Mouse (Mus musculus): Measurements from ENCODE around the gene Spcs2. TPM values are rescaled to one million over a fixed set of nuclear protein-coding genes. Genes with fewer than 3 reads are reported as not detected.

Gene Spcs2
- total RNA-seq (2021): 10 to 100 TPM; 94.6 to 99.4 TPM
- long read RNA-seq, experiment 1, transcript Spcs2-201 (5 exons, 2,909 nt): major isoform, 109 of 116 reads
- long read RNA-seq, experiment 1, partial matches to known transcripts: 3 of 116 reads
- long read RNA-seq, experiment 1, other reads (novel, unspliced or antisense): 2 of 116 reads
- long read RNA-seq, experiment 2, transcript Spcs2-201 (5 exons, 2,909 nt): major isoform, 167 of 177 reads
- long read RNA-seq, experiment 2, partial matches to known transcripts: 4 of 177 reads
- long read RNA-seq, experiment 2, other reads (novel, unspliced or antisense): 5 of 177 reads

- no peak for TF ChIP-seq CTCF (conservative IDR thresholded peaks at IDR 0.05)
- Histone ChIP-seq H3K4me3 (no peak within 1 kb of the TSS), H3K27ac (peak within 1 kb of the TSS; percentile 81)
- no peak for DNase-seq (ENCODE audit: low spot score in 2 of 2)
Observed at GRCm38 (mm10) chr7:99863362-99863761, at the start of gene Spcs2. Gene Spcs2 (minus strand): TSS chr7:99863462.

GRCm38 (mm10) chr7:99911038-99911437, 47.8 kb upstream of the Spcs2 start:
- DNase-seq (ENCODE audit: low spot score in 2 of 2): no peak
- TF ChIP-seq CTCF (conservative IDR thresholded peaks at IDR 0.05): no peak
- no peak overlapping the region for H3K4me3 ChIP-seq
- H3K27ac ChIP-seq: no peak overlapping the region

- TF ChIP-seq CTCF (conservative IDR thresholded peaks at IDR 0.05): no peak
- H3K4me3 ChIP-seq: no peak overlapping the region
- no peak for DNase-seq (ENCODE audit: low spot score in 2 of 2)
- H3K27ac ChIP-seq: no peak overlapping the region
Observed at GRCm38 (mm10) chr7:99907463-99907862, 44.2 kb upstream of the Spcs2 start.

GRCm38 (mm10) chr7:99906346-99906745, 43.1 kb upstream of the Spcs2 start:
- DNase-seq (ENCODE audit: low spot score in 2 of 2): no peak
- Histone ChIP-seq H3K4me3 (no peak overlapping the region), H3K27ac (no peak overlapping the region)
- no peak for TF ChIP-seq CTCF (conservative IDR thresholded peaks at IDR 0.05)

- Histone ChIP-seq H3K27ac (no peak overlapping the region), H3K4me3 (no peak overlapping the region)
- DNase-seq (ENCODE audit: low spot score in 2 of 2): no peak
- TF ChIP-seq CTCF (conservative IDR thresholded peaks at IDR 0.05): no peak
Observed at GRCm38 (mm10) chr7:99904421-99905005, 41.3 kb upstream of the Spcs2 start.

- no peak overlapping the region for H3K4me3 ChIP-seq
- no peak overlapping the region for H3K27ac ChIP-seq
- DNase-seq (ENCODE audit: low spot score in 2 of 2): no peak
- no peak for TF ChIP-seq CTCF (conservative IDR thresholded peaks at IDR 0.05)
Observed at GRCm38 (mm10) chr7:99902918-99903665, 39.8 kb upstream of the Spcs2 start.

- no peak for TF ChIP-seq CTCF (conservative IDR thresholded peaks at IDR 0.05)
- H3K27ac ChIP-seq: no peak overlapping the region
- DNase-seq (ENCODE audit: low spot score in 2 of 2): peak in 1 of 2 experiments; percentile 25
- no peak overlapping the region for H3K4me3 ChIP-seq
Observed at GRCm38 (mm10) chr7:99902208-99902607, 38.9 kb upstream of the Spcs2 start.

- no peak overlapping the region for H3K4me3 ChIP-seq
- DNase-seq (ENCODE audit: low spot score in 2 of 2): no peak
- TF ChIP-seq CTCF (conservative IDR thresholded peaks at IDR 0.05): no peak
- no peak overlapping the region for H3K27ac ChIP-seq
Observed at GRCm38 (mm10) chr7:99896905-99897304, 33.6 kb upstream of the Spcs2 start.

GRCm38 (mm10) chr7:99894478-99894877, 31.2 kb upstream of the Spcs2 start:
- no peak for DNase-seq (ENCODE audit: low spot score in 2 of 2)
- no peak for TF ChIP-seq CTCF (conservative IDR thresholded peaks at IDR 0.05)
- Histone ChIP-seq H3K4me3 (no peak overlapping the region), H3K27ac (no peak overlapping the region)

GRCm38 (mm10) chr7:99893967-99894366, 30.7 kb upstream of the Spcs2 start:
- no peak overlapping the region for H3K27ac ChIP-seq
- no peak overlapping the region for H3K4me3 ChIP-seq
- TF ChIP-seq CTCF (conservative IDR thresholded peaks at IDR 0.05): no peak
- DNase-seq (ENCODE audit: low spot score in 2 of 2): no peak

- no peak for TF ChIP-seq CTCF (conservative IDR thresholded peaks at IDR 0.05)
- no peak overlapping the region for H3K4me3 ChIP-seq
- no peak overlapping the region for H3K27ac ChIP-seq
- DNase-seq (ENCODE audit: low spot score in 2 of 2): no peak
Observed at GRCm38 (mm10) chr7:99892351-99892750, 29.1 kb upstream of the Spcs2 start.

- Histone ChIP-seq H3K27ac (peak overlapping the region; percentile 20; the same call in 1 of the 2 replicates), H3K4me3 (no peak overlapping the region)
- peak; percentile 45 for TF ChIP-seq CTCF (conservative IDR thresholded peaks at IDR 0.05)
- DNase-seq (ENCODE audit: low spot score in 2 of 2): peak in 1 of 2 experiments; percentile 39
Observed at GRCm38 (mm10) chr7:99891471-99891870, 28.2 kb upstream of the Spcs2 start.

- DNase-seq (ENCODE audit: low spot score in 2 of 2): no peak
- no peak for TF ChIP-seq CTCF (conservative IDR thresholded peaks at IDR 0.05)
- H3K4me3 ChIP-seq: no peak overlapping the region
- no peak overlapping the region for H3K27ac ChIP-seq
Observed at GRCm38 (mm10) chr7:99890168-99890755, 27.0 kb upstream of the Spcs2 start.
